Mouse (Mus musculus) midbrain, embryonic 11.5 days (tissue): ENCODE results near the gene Vmn2r103. TPM values are rescaled to one million over a fixed set of nuclear protein-coding genes. Genes with fewer than 3 reads are reported as not detected.

Source experiments
- ATAC-seq: fragments of 200-750 bp; cut with Nextera tagmentation; 2 replicates; pipeline ENCODE4 v1.8.0; 2017; ENCODE audit warnings: moderate TSS enrichment, moderate library complexity; ENCODE audit not compliant: low FRiP score
- DNase-seq: peaks from one replicate; pipeline ENCODE4 v3.0.0; 2015; ENCODE audit warnings: low spot score; ENCODE audit errors: missing footprints
- H3K27ac ChIP-seq: fragments of 300-500 bp; sonication (generic); 2 replicates; pipeline ENCODE4 v1.5.1; 2014; ENCODE audit warnings: low read depth, low read length
- H3K27me3 ChIP-seq: fragments of 300-500 bp; sonication (generic); 2 replicates; pipeline ENCODE4 v1.6.1; 2014; ENCODE audit warnings: mild to moderate bottlenecking, low read length, moderate library complexity, mixed read lengths; ENCODE audit not compliant: control insufficient read depth, insufficient read depth
- H3K36me3 ChIP-seq: fragments of 300-500 bp; sonication (generic); 2 replicates; pipeline ENCODE4 v1.6.1; 2014; ENCODE audit warnings: mild to moderate bottlenecking, low read length, moderate library complexity, mixed read lengths; ENCODE audit not compliant: control insufficient read depth, insufficient read depth
- H3K4me1 ChIP-seq: fragments of 300-500 bp; sonication (generic); 2 replicates; pipeline ENCODE4 v1.6.1; 2014; ENCODE audit warnings: low read length; ENCODE audit not compliant: control insufficient read depth, insufficient read depth
- H3K4me2 ChIP-seq: fragments of 300-500 bp; sonication (generic); 2 replicates; pipeline ENCODE4 v1.6.1; 2014; ENCODE audit warnings: mild to moderate bottlenecking, moderate library complexity
- H3K4me3 ChIP-seq: fragments of 300-500 bp; sonication (generic); 2 replicates; pipeline ENCODE4 v1.5.1; 2014; ENCODE audit warnings: low read depth, low read length
- H3K9ac ChIP-seq: fragments of 300-500 bp; sonication (generic); 2 replicates; pipeline ENCODE4 v1.6.1; 2014; ENCODE audit warnings: low read length
- H3K9me3 ChIP-seq: fragments of 300-500 bp; sonication (generic); 2 replicates; pipeline ENCODE4 v1.6.1; 2016; ENCODE audit warnings: low read length; ENCODE audit not compliant: control insufficient read depth
- WGBS: fragments of 180-500 bp; shearing (Covaris S2); extraction: QIAGEN DNeasy Blood & Tissue Kit; methylation state at CpG from one replicate; pipeline ENCODE4 v1.1.7; 2014; 5-methylcytosine and 5-hydroxymethylcytosine counted together
- polyA plus RNA-seq: library from polyadenylated mRNA; unstranded; fragments of >200 nt; fragmentation: Nextera tagmentation; extraction: Ambion mirVana; gene quantifications from 2 replicates; pipeline ENCODE4 v1.2.1, GENCODE M21; 2014

Vmn2r103 gene
- polyA plus RNA-seq: not detected in 2 replicates

- no peak within 1 kb of the TSS for H3K4me2 ChIP-seq
- ATAC-seq (no peak), DNase-seq (no peak)
- no peaks in the 10 kb centered on the region for H3K36me3 ChIP-seq
- 64% methylated on average over 4 of the region's 4 CpGs for WGBS
- no peaks in the 10 kb centered on the region for H3K4me1 ChIP-seq
- no peak within 1 kb of the TSS for H3K4me3 ChIP-seq
- H3K9me3 ChIP-seq: peaks cover 3% of the 10 kb centered on the region; the same call in 1 of the 2 replicates
- no peaks in the 10 kb centered on the region for H3K27me3 ChIP-seq
- no peak within 1 kb of the TSS for H3K9ac ChIP-seq
- no peak within 1 kb of the TSS for H3K27ac ChIP-seq
Observed at GRCm38 (mm10) chr17:19773063-19773462, at the start of gene Vmn2r103. Gene Vmn2r103 (plus strand): TSS chr17:19773363.

GRCm38 (mm10) chr17:19778994-19779393 lies 5.8 kb downstream of the Vmn2r103 start:
- WGBS: 92% methylated on average over 4 of the region's 4 CpGs
- Histone ChIP-seq H3K27ac (no peak overlapping the region), H3K27me3 (no peaks in the 10 kb centered on the region)

GRCm38 (mm10) chr17:19789248-19789647 lies 16.1 kb downstream of the Vmn2r103 start:
- Histone ChIP-seq H3K27me3 (no peaks in the 10 kb centered on the region), H3K9me3 (no peaks in the 10 kb centered on the region), H3K27ac (no peak overlapping the region), H3K4me3 (no peak overlapping the region), H3K4me1 (no peaks in the 10 kb centered on the region), H3K36me3 (no peaks in the 10 kb centered on the region), H3K4me2 (no peak overlapping the region), H3K9ac (no peak overlapping the region)
- ATAC-seq (no peak), DNase-seq (no peak)
- WGBS: 83% methylated on average over 1 of the region's 1 CpGs

More at GRCm38 (mm10) chr17:19778994-19779393, 5.8 kb downstream of the Vmn2r103 start:
- Histone ChIP-seq H3K4me2 (no peak overlapping the region), H3K4me3 (no peak overlapping the region), H3K36me3 (no peaks in the 10 kb centered on the region), H3K9ac (no peak overlapping the region), H3K4me1 (no peaks in the 10 kb centered on the region), H3K9me3 (no peaks in the 10 kb centered on the region; the same call in 1 of the 2 replicates)
- no peak for ATAC-seq
- no peak for DNase-seq

Other genes with a start within 250 kb of the Vmn2r103 start
- not detected in 2 replicates for gene Vmn2r101, start 196.1 kb upstream of the Vmn2r103 start, polyA plus RNA-seq
- gene Vmn2r102, start 113.0 kb upstream of the Vmn2r103 start, polyA plus RNA-seq: not detected in 2 replicates